Mouse (Mus musculus) MEL (cell line): ENCODE measurements around the gene Nek4. TPM values are rescaled to one million over a fixed set of nuclear protein-coding genes. Genes with fewer than 3 reads are reported as not detected.

Source experiments
- DNase-seq: peaks from one replicate; pipeline ENCODE4 v3.0.0; 2011; ENCODE audit warnings: low read depth, low spot score
- H3K27ac ChIP-seq: 2 replicates; pipeline ENCODE4 v1.5.1; 2012; ENCODE audit warnings: low read depth, mild to moderate bottlenecking, control low read depth, low read length, moderate library complexity; ENCODE audit not compliant: control insufficient read depth
- H3K27me3 ChIP-seq, 2 experiments: fragments of 150-350 bp in 1 of 2; sonication (generic) in 1 of 2; 2 replicates each; pipeline ENCODE4 v1.6.1; 2012; ENCODE audit warnings: low read length in 2 of 2, mild to moderate bottlenecking in 2 of 2, improper control_type of control experiment in 1 of 2, moderate library complexity in 1 of 2; ENCODE audit not compliant: insufficient read depth in 2 of 2, control insufficient read depth in 1 of 2
- H3K36me3 ChIP-seq, 2 experiments: 2 replicates each; pipeline ENCODE4 v1.6.1; 2012 to 2014; ENCODE audit warnings: low read length in 2 of 2, improper control_type of control experiment in 1 of 2, inconsistent platforms in 1 of 2, mild to moderate bottlenecking in 1 of 2; ENCODE audit not compliant: insufficient read depth in 2 of 2, control insufficient read depth in 1 of 2
- H3K4me1 ChIP-seq, 2 experiments: fragments of 150-350 bp in 1 of 2; sonication (generic) in 1 of 2; 2 replicates each; pipeline ENCODE4 v1.6.1; 2012; ENCODE audit warnings: low read length in 2 of 2, improper control_type of control experiment in 1 of 2, mild to moderate bottlenecking in 1 of 2; ENCODE audit not compliant: insufficient read depth in 2 of 2, control insufficient read depth in 1 of 2
- H3K4me3 ChIP-seq, 2 experiments: fragments of 150-350 bp in 1 of 2; sonication (generic) in 1 of 2; 2 replicates each; pipeline ENCODE4 v1.5.1; 2012; ENCODE audit warnings: low read depth in 2 of 2, low read length in 2 of 2, mild to moderate bottlenecking in 2 of 2, moderate library complexity in 2 of 2, control low read depth in 1 of 2, improper control_type of control experiment in 1 of 2; ENCODE audit not compliant: control insufficient read depth in 1 of 2, insufficient read depth in 1 of 2
- H3K79me2 ChIP-seq: 2 replicates; pipeline ENCODE4 v1.6.1; 2012; ENCODE audit warnings: mild to moderate bottlenecking, low read length, moderate library complexity; ENCODE audit not compliant: control insufficient read depth, poor library complexity, insufficient read depth
- H3K9ac ChIP-seq: 2 replicates; pipeline ENCODE4 v1.6.1; 2012; ENCODE audit warnings: low read depth, mild to moderate bottlenecking, control low read depth, low read length, moderate library complexity; ENCODE audit not compliant: control insufficient read depth, poor library complexity, severe bottlenecking
- H3K9me3 ChIP-seq: fragments of 150-350 bp; sonication (generic); replicated peaks from 2 replicates; pipeline ENCODE4 v1.6.1; 2012; ENCODE audit warnings: mild to moderate bottlenecking, low read length, improper control_type of control experiment, moderate library complexity; ENCODE audit not compliant: insufficient read depth
- CHD1 ChIP-seq: IDR thresholded peaks from 2 replicates; pipeline ENCODE4 v1.6.1; 2012; ENCODE audit warnings: low read depth, mild to moderate bottlenecking, inconsistent platforms, low read length, improper control_type of control experiment
- CHD2 ChIP-seq: IDR thresholded peaks from 2 replicates; pipeline ENCODE4 v1.6.1; 2011; ENCODE audit warnings: low read length, improper control_type of control experiment
- CTCF ChIP-seq, 3 experiments: IDR thresholded peaks in 2 of 3; conservative IDR thresholded peaks in 1 of 3; 2 replicates each; pipeline ENCODE4 v1.5.1; 2011 to 2012; ENCODE audit warnings: low read length in 3 of 3, low read depth in 2 of 3, mild to moderate bottlenecking in 2 of 3, improper control_type of control experiment in 1 of 3, inconsistent platforms in 1 of 3, mixed read lengths in 1 of 3, moderate library complexity in 1 of 3; ENCODE audit not compliant: control insufficient read depth in 1 of 3, insufficient read depth in 1 of 3, poor library complexity in 1 of 3, severe bottlenecking in 1 of 3
- E2F4 ChIP-seq: IDR thresholded peaks from 2 replicates; pipeline ENCODE4 v1.6.1; 2011; ENCODE audit warnings: low read depth, low read length, improper control_type of control experiment, borderline replicate concordance
- ELF1 ChIP-seq: IDR thresholded peaks from 2 replicates; pipeline ENCODE4 v1.6.1; 2014; ENCODE audit warnings: low read depth, mild to moderate bottlenecking, inconsistent platforms, low read length, improper control_type of control experiment, moderate library complexity
- EP300 ChIP-seq, 2 experiments: IDR thresholded peaks; 2 replicates each; pipeline ENCODE4 v1.6.1; 2011; ENCODE audit warnings: improper control_type of control experiment in 2 of 2, low read length in 2 of 2, low read depth in 1 of 2, mild to moderate bottlenecking in 1 of 2
- GABPA ChIP-seq: IDR thresholded peaks from 2 replicates; pipeline ENCODE4 v1.6.1; 2012; ENCODE audit warnings: low read depth, mild to moderate bottlenecking, inconsistent platforms, low read length, improper control_type of control experiment, moderate library complexity
- HCFC1 ChIP-seq: IDR thresholded peaks from 2 replicates; pipeline ENCODE4 v1.6.1; 2012; ENCODE audit warnings: low read depth, mild to moderate bottlenecking, inconsistent platforms, low read length, improper control_type of control experiment, moderate library complexity
- JUND ChIP-seq: IDR thresholded peaks from 2 replicates; pipeline ENCODE4 v1.6.1; 2011; ENCODE audit warnings: low read depth, mild to moderate bottlenecking, improper control_type of control experiment, low read length
- MAFK ChIP-seq: IDR thresholded peaks from 2 replicates; pipeline ENCODE4 v1.6.1; 2011; ENCODE audit warnings: low read depth, mild to moderate bottlenecking, low read length, improper control_type of control experiment, borderline replicate concordance
- MEF2A ChIP-seq: IDR thresholded peaks from 2 replicates; pipeline ENCODE4 v1.6.1; 2014; ENCODE audit warnings: low read depth, mild to moderate bottlenecking, inconsistent platforms, low read length, improper control_type of control experiment; ENCODE audit not compliant: poor library complexity, insufficient replicate concordance, severe bottlenecking; ENCODE audit errors: extremely low read depth
- MYB ChIP-seq: IDR thresholded peaks from 2 replicates; pipeline ENCODE4 v1.6.1; 2011; ENCODE audit warnings: mild to moderate bottlenecking, low read depth, low read length, improper control_type of control experiment
- MYC ChIP-seq: IDR thresholded peaks from 2 replicates; pipeline ENCODE4 v1.6.1; 2011; ENCODE audit warnings: low read depth, mild to moderate bottlenecking, low read length, improper control_type of control experiment, moderate library complexity
- NRF1 ChIP-seq: IDR thresholded peaks from 2 replicates; pipeline ENCODE4 v1.6.1; 2014; ENCODE audit warnings: low read depth, mild to moderate bottlenecking, inconsistent platforms, low read length, improper control_type of control experiment, moderate library complexity; ENCODE audit not compliant: poor library complexity, insufficient read depth, severe bottlenecking
- POLR2AphosphoS2 ChIP-seq: IDR thresholded peaks from 2 replicates; pipeline ENCODE4 v1.6.1; 2011; ENCODE audit warnings: low read length, improper control_type of control experiment
- POLR2AphosphoS5 ChIP-seq: IDR thresholded peaks from 2 replicates; pipeline ENCODE4 v1.6.1; 2012; ENCODE audit warnings: low read depth, borderline replicate concordance, mild to moderate bottlenecking, inconsistent platforms, low read length, moderate library complexity, mixed read lengths
- RCOR1 ChIP-seq: IDR thresholded peaks from 2 replicates; pipeline ENCODE4 v1.6.1; 2012; ENCODE audit warnings: low read depth, mild to moderate bottlenecking, inconsistent platforms, low read length, improper control_type of control experiment
- SIN3A ChIP-seq: IDR thresholded peaks from 2 replicates; pipeline ENCODE4 v1.6.1; 2012; ENCODE audit warnings: low read length, improper control_type of control experiment, inconsistent platforms
- SMC3 ChIP-seq: IDR thresholded peaks from 2 replicates; pipeline ENCODE4 v1.6.1; 2011; ENCODE audit warnings: low read depth, low read length, improper control_type of control experiment
- TCF12 ChIP-seq: IDR thresholded peaks from 2 replicates; pipeline ENCODE4 v1.6.1; 2014; ENCODE audit warnings: low read depth, mild to moderate bottlenecking, inconsistent platforms, low read length, improper control_type of control experiment, moderate library complexity
- UBTF ChIP-seq: IDR thresholded peaks from 2 replicates; pipeline ENCODE4 v1.6.1; 2012; ENCODE audit warnings: low read depth, mild to moderate bottlenecking, inconsistent platforms, low read length, improper control_type of control experiment, moderate library complexity, borderline replicate concordance; ENCODE audit not compliant: insufficient read depth
- USF1 ChIP-seq: IDR thresholded peaks from 2 replicates; pipeline ENCODE4 v1.6.1; 2014; ENCODE audit warnings: low read depth, mild to moderate bottlenecking, inconsistent platforms, low read length, improper control_type of control experiment, moderate library complexity
- USF2 ChIP-seq, 2 experiments: IDR thresholded peaks; 2 replicates each; pipeline ENCODE4 v1.6.1; 2011 to 2012; ENCODE audit warnings: improper control_type of control experiment in 2 of 2, low read length in 2 of 2, borderline replicate concordance in 1 of 2, inconsistent platforms in 1 of 2, low read depth in 1 of 2, mild to moderate bottlenecking in 1 of 2; ENCODE audit not compliant: insufficient read depth in 1 of 2
- ZC3H11A ChIP-seq: IDR thresholded peaks from 2 replicates; pipeline ENCODE4 v1.6.1; 2012; ENCODE audit warnings: low read depth, mild to moderate bottlenecking, inconsistent platforms, low read length, improper control_type of control experiment
- ZKSCAN1 ChIP-seq: IDR thresholded peaks from 2 replicates; pipeline ENCODE4 v1.6.1; 2012; ENCODE audit warnings: low read depth, mild to moderate bottlenecking, inconsistent platforms, low read length, improper control_type of control experiment, moderate library complexity
- ZNF384 ChIP-seq: IDR thresholded peaks from 2 replicates; pipeline ENCODE4 v1.6.1; 2012; ENCODE audit warnings: low read depth, mild to moderate bottlenecking, inconsistent platforms, low read length, improper control_type of control experiment
- polyA plus RNA-seq, 2 experiments: library from polyadenylated mRNA; stranded (reverse) in 1 of 2; unstranded in 1 of 2; fragments of >175 nt in 1 of 2; fragments of >200 nt in 1 of 2; gene quantifications; 2 replicates each; pipeline versions ENCODE4 v1.2.1 to v1.2.4; 2012; ENCODE audit warnings: low replicate concordance in 2 of 2, low read depth in 1 of 2; ENCODE audit not compliant: insufficient read length in 2 of 2, insufficient read depth in 1 of 2, missing spikeins in 1 of 2
- total RNA-seq: library from RNA; depleted of rRNA; stranded (reverse); fragments of 300-350 nt; gene quantifications from 2 replicates; pipeline ENCODE4 v1.2.3, GENCODE M21; 2012

Nek4 gene
- total and polyA plus RNA-seq, 3 experiments, result 16.6 to 19.3 TPM; not detected in 1

DNA sequence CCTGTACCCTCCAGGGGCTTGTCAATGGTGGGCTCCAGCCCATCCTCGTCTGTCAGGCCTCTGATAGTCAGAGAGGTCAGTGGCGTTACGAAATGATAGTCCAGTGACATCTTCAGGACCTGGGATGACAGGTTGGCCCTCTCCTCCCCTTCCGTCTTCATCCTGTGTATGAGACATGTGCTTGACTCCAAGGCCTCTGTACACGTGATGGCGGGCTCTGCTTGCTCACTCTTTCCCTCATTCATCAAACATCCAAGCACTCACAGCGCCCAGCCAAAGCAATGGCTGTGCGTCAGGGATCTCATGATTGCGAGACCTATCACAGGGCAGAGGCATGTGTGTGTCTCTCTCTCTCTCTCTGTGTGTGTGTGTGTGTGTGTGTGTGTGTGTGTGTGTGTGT, 17.8 kb upstream of the Nek4 start:
- no peak overlapping the region for H3K9ac ChIP-seq
- no peaks in the 10 kb centered on the region for H3K79me2 ChIP-seq
- H3K36me3 ChIP-seq, result no peaks in the 10 kb centered on the region
- H3K4me3 ChIP-seq, result no peak overlapping the region
- no peaks in the 10 kb centered on the region for H3K4me1 ChIP-seq
- no peak for DNase-seq
- H3K9me3 ChIP-seq, result no peaks in the 10 kb centered on the region
- TF ChIP-seq MYC, result no peak
- TF ChIP-seq UBTF, result no peak
- TF ChIP-seq CTCF (IDR thresholded peaks at IDR 0.05 in 2 of 3, conservative IDR thresholded peaks at IDR 0.05 in 1 of 3; ENCODE audit: control insufficient read depth in 1 of 3, insufficient read depth in 1 of 3, low read depth in 2 of 3, low read length in 3 of 3, poor library complexity in 1 of 3, severe bottlenecking in 1 of 3), result no peak
- no peak for TF ChIP-seq TCF12
- H3K27ac ChIP-seq, result no peak overlapping the region
- peaks cover 0 to 1% of the 10 kb centered on the region in 2 experiments; a peak in 1 of 4 replicates for H3K27me3 ChIP-seq

DNA sequence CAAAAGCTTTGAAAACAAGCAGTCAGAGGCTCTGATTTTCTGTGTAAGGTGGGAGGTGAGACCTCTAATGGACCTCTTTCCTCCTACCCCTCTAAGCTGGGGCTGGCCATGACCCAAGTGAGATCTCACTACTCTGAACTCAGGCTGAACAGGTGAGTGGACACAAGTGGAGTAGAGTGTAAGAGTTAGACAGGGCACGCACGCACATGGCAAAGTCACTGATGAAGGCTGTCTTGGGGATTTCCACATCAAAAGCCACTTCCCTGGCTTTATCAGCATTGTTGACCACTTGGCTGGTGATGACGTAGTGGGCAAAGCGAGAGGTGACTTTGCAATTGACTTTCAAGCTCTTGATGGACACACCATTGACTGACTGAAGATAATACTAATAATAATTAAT, 8.9 kb upstream of the Nek4 start:
- no peak for TF ChIP-seq EP300 (IDR thresholded peaks at IDR 0.05; ENCODE audit: low read depth in 1 of 2, low read length in 2 of 2)
- no peak for TF ChIP-seq GABPA
- TF ChIP-seq TCF12, result no peak
- no peak for TF ChIP-seq ZC3H11A
- TF ChIP-seq JUND, result no peak
- TF ChIP-seq RCOR1, result no peak
- no peak for TF ChIP-seq ZNF384
- TF ChIP-seq SIN3A, result no peak
- no peak for TF ChIP-seq ELF1
- TF ChIP-seq, all 39 proteins: peak for 0
- H3K79me2 ChIP-seq, result no peaks in the 10 kb centered on the region
- H3K4me3 ChIP-seq, result no peak overlapping the region
- H3K9ac ChIP-seq, result no peak overlapping the region
- H3K27ac ChIP-seq, result no peak overlapping the region
- H3K27me3 ChIP-seq, result peaks cover 1 to 4% of the 10 kb centered on the region in 2 experiments; a peak in 1 of 4 replicates
- no peaks in the 10 kb centered on the region for H3K36me3 ChIP-seq
- no peak for DNase-seq
- no peaks in the 10 kb centered on the region for H3K9me3 ChIP-seq
- H3K4me1 ChIP-seq, result 0 out of 4 replicates have a peak, but pooled peaks cover 0 to 3% of the 10 kb centered on the region in 2 experiments

DNA sequence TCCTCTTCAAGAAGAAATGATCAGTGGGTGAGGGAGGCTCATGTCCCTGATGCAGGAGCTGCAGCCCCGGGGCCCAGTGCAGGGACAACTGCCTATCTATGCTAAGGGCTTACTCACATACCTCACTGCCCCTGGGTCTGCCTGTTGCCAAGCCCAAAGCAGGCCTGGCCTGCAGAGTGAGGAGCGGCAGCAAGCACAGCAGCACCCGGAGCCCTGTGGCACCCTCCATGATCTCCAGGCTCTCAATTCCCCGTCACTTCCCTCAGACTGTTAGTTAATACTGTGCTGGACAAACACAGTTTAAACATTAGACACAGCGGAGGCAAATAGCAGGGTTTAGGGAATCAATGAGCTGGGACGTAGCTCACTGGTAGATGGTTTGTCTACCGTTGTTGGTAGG, 8.1 kb upstream of the Nek4 start, which contains the start of gene Itih1:
Gene Itih1 (minus strand): TSS at position 252 of the 400 bp plus-strand sequence.
- H3K36me3 ChIP-seq, result no peaks in the 10 kb centered on the region
- peaks cover 0 to 4% of the 10 kb centered on the region in 2 experiments; a peak in 1 of 4 replicates for H3K27me3 ChIP-seq
- no peak within 1 kb of the TSS for H3K27ac ChIP-seq
- peak within 1 kb of the TSS; percentile 33; the same call in 1 of the 2 replicates for H3K9ac ChIP-seq
- 0 out of 4 replicates have a peak, but pooled peaks cover 0 to 3% of the 10 kb centered on the region in 2 experiments for H3K4me1 ChIP-seq
- H3K79me2 ChIP-seq, result no peaks in the 10 kb centered on the region
- no peaks in the 10 kb centered on the region for H3K9me3 ChIP-seq
- DNase-seq, result no peak
- no peak within 1 kb of the TSS for H3K4me3 ChIP-seq
- TF ChIP-seq USF2 (IDR thresholded peaks at IDR 0.05; ENCODE audit: borderline replicate concordance in 1 of 2, insufficient read depth in 1 of 2, low read depth in 1 of 2, low read length in 2 of 2) (no peak), NRF1 (no peak), MYB (no peak), HCFC1 (no peak), SMC3 (no peak), USF1 (no peak), ZKSCAN1 (no peak), MAFK (no peak), ELF1 (no peak), CHD1 (no peak), GABPA (no peak), POLR2AphosphoS5 (no peak), CHD2 (no peak), MEF2A (no peak), POLR2AphosphoS2 (no peak), E2F4 (no peak)
